In the genomic region with DNA sequence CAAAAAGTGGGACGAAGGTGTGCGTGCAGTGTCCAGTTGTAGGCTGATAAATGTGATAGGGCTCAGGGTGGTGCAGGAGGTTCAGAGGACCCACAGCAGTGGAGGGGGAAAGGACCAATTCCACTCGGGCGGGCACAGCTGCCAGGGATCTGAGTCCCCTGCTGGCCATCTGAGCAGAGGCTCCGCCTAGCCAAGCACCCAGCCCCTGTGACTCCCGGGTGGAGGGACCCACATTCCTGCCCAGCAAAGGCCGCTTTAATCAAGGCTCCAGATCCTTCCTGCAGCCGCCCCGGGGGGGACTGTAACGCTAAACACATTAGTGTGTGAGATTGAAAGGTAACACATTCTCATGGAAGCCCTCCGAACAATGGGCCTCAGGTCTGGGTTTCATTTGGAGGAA, we compare ENCODE assay signal across 14 mouse cellular contexts.
DNase-seq lines count a peak whose midpoint lies in the region; ATAC-seq and TF ChIP-seq lines count a peak whose summit lies in the region.
"Had no signal": no experiment of that assay in that cellular context is flagged by ENCODE, and none has a peak within 500 bp of the region (broad histone marks: within the 10 kb centered on the region; RNA-seq: fewer than 3 reads in every experiment).

No protein-coding gene starts in this region.

- no peak overlapping the region for H3K4me3 ChIP-seq in heart, embryonic 16.5 days (ENCODE audit: low read length)
- H3K4me3 ChIP-seq in stomach, postnatal 0 days (ENCODE audit: low read depth, low read length) = no peak overlapping the region
- H3K4me3 ChIP-seq: layer of hippocampus, adult 2 months; midbrain, embryonic 12.5 days had no signal

- TF ChIP-seq EP300 in stomach, postnatal 0 days (optimal IDR thresholded peaks at IDR 0.05) = no peak

- 34% methylated on average over 11 of the region's 11 CpGs for WGBS in heart, embryonic 16.5 days
- WGBS in stomach, postnatal 0 days = 50% methylated on average over 11 of the region's 11 CpGs

- H3K9me3 ChIP-seq in heart, embryonic 16.5 days (replicated peaks; ENCODE audit: control insufficient read depth, low read length) = 0 out of 2 replicates have a peak, but pooled peaks cover 6% of the 10 kb centered on the region
- no peaks in the 10 kb centered on the region for H3K9me3 ChIP-seq in stomach, postnatal 0 days (ENCODE audit: control insufficient read depth, low read length)
- H3K9me3 ChIP-seq: midbrain, embryonic 12.5 days had no signal

- H3K4me2 ChIP-seq in heart, embryonic 16.5 days (ENCODE audit: low read depth, low read length) = no peak overlapping the region
- H3K4me2 ChIP-seq in stomach, postnatal 0 days (replicated peaks; ENCODE audit: low read depth) = no peak overlapping the region
- H3K4me2 ChIP-seq: midbrain, embryonic 12.5 days had no signal

- H3K36me3 ChIP-seq in heart, embryonic 16.5 days (ENCODE audit: control insufficient read depth, insufficient read depth) = no peaks in the 10 kb centered on the region
- H3K36me3 ChIP-seq in stomach, postnatal 0 days (ENCODE audit: control insufficient read depth, insufficient read depth, low read length) = no peaks in the 10 kb centered on the region
- H3K36me3 ChIP-seq: midbrain, embryonic 12.5 days had no signal

- TF ChIP-seq CTCF in stomach, postnatal 0 days (IDR thresholded peaks at IDR 0.05; ENCODE audit: low read depth) = 0 out of 2 replicates have a peak, but pooled peaks have one; percentile 15

- intact Hi-C loops in heart, postnatal 14 days (cut with DNase I) = no loop called here

- no peak overlapping the region for H3K9ac ChIP-seq in heart, embryonic 16.5 days (ENCODE audit: low read length)
- no peak overlapping the region for H3K9ac ChIP-seq in stomach, postnatal 0 days (ENCODE audit: low read length)
- H3K9ac ChIP-seq: midbrain, embryonic 12.5 days had no signal

- ATAC-seq in heart, embryonic 16.5 days (replicated peaks; ENCODE audit: extremely low read depth, insufficient read depth, low FRiP score) = no peak
- no peak for ATAC-seq in stomach, postnatal 0 days (ENCODE audit: low FRiP score, low TSS enrichment)
- no peak for ATAC-seq in inflammation-experienced regulatory T-cells, adult 6 months
- ATAC-seq: Patski had no signal

- H3K27ac ChIP-seq in heart, embryonic 16.5 days (ENCODE audit: low read length) = peak overlapping the region; percentile 19
- no peak overlapping the region for H3K27ac ChIP-seq in stomach, postnatal 0 days (replicated peaks)
- H3K27ac ChIP-seq: hindbrain, postnatal 0 days; layer of hippocampus, adult 2 months; midbrain, embryonic 12.5 days had no signal

- H3K4me1 ChIP-seq in heart, embryonic 16.5 days (ENCODE audit: control insufficient read depth, insufficient read depth, low read length) = peaks cover 41% of the 10 kb centered on the region
- H3K4me1 ChIP-seq in stomach, postnatal 0 days (replicated peaks; ENCODE audit: control insufficient read depth, insufficient read depth) = peaks cover 11% of the 10 kb centered on the region

- no peaks in the 10 kb centered on the region for H3K27me3 ChIP-seq in heart, embryonic 16.5 days (ENCODE audit: control insufficient read depth, insufficient read depth, low read length)
- no peaks in the 10 kb centered on the region for H3K27me3 ChIP-seq in stomach, postnatal 0 days (ENCODE audit: control insufficient read depth, insufficient read depth, low read length)
- H3K27me3 ChIP-seq: Patski had no signal

- peak; percentile 31 for DNase-seq in embryo, embryonic 11 days
- DNase-seq in embryo, embryonic 9.5 days (ENCODE audit: extremely low spot score) = no peak
- no peak for DNase-seq in heart, postnatal 14 days
- DNase-seq in lung, postnatal 10 days = peak; percentile 30
- DNase-seq in lung, postnatal 36 days = no peak
- DNase-seq in stomach, postnatal 0 days (ENCODE audit: low spot score) = no peak
- DNase-seq: cerebellum, adult 9-11 months; right cerebral cortex, adult 18-20 months had no signal

Comparison
In these comparisons a context has a peak if more than half of its experiments do, and no peak if none do; other contexts are left out.
1. DNase-seq: peak in embryo, embryonic 11 days (single experiment) and lung, postnatal 10 days (single experiment); none in embryo, embryonic 9.5 days (single experiment), heart, postnatal 14 days (0 of 2), lung, postnatal 36 days (single experiment) and stomach, postnatal 0 days (single experiment).